Mouse (Mus musculus) WW6 (cell line): ENCODE data around the gene Enpep.

ENCODE experiments used
- DNase-seq: peaks from one replicate; pipeline ENCODE4 v3.0.0-alpha.2; 2013; ENCODE audit warnings: low read depth, low spot score

Gene Enpep

GRCm38 (mm10) chr3:129332586-129332985 lies at the start of gene Enpep:
Enpep (minus strand) TSS chr3:129332720.
- no peak for DNase-seq

GRCm38 (mm10) chr3:129379109-129379508 lies 46.6 kb upstream of the Enpep start:
- no peak for DNase-seq

GRCm38 (mm10) chr3:129375087-129375486 lies 42.6 kb upstream of the Enpep start:
- DNase-seq: no peak

DNA sequence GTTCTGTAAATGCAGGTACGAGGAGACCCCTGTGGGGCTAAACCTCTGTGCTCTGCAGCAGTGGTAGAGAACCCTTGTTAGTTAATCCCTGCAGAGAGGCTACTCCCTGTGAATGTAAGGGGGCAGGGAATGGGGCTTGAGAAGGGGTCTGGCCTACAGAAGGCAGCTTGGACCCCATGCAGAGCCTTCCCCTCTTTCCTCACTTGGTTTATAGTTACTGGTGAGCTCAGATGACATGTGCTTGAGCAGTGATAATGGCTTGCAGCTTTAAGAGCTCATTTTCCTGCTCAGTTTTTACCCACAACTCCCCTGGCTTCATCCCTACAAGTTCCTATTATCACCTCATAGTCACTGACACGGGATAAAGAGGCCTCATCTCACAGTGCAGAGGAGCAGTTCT lies 40.6 kb upstream of the Enpep start:
- no peak for DNase-seq

GRCm38 (mm10) chr3:129369491-129369890 lies 37.0 kb upstream of the Enpep start:
- no peak for DNase-seq

GRCm38 (mm10) chr3:129365919-129366318 lies 33.4 kb upstream of the Enpep start:
- DNase-seq: no peak

GRCm38 (mm10) chr3:129364818-129365390 lies 32.4 kb upstream of the Enpep start:
- DNase-seq: no peak

- DNase-seq: no peak
Measured at GRCm38 (mm10) chr3:129363426-129363825, 30.9 kb upstream of the Enpep start.

- no peak for DNase-seq
Measured at GRCm38 (mm10) chr3:129358115-129358514, 25.6 kb upstream of the Enpep start.

DNA sequence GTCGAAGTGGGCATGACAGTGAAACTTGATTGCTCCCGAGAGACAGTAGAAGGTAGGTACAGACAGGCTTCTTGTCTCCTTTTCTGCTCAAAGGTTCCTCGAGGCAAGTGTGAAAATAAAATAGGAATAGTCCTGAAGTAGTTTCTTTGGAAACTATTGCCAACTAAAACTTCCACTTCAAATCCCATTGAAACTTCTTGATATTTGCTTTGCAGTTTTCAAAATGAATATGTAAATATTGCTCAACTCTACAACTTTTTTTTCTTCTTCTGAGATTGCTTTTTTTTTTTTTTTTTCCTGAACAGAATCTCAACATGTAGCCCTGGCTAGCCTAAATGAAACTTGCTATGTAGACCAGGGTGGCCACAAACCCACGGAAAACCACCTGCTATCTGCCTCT lies 21.4 kb upstream of the Enpep start:
- DNase-seq: no peak

- no peak for DNase-seq
Measured at GRCm38 (mm10) chr3:129351320-129351877, 18.9 kb upstream of the Enpep start.

GRCm38 (mm10) chr3:129347277-129347676 lies 14.8 kb upstream of the Enpep start:
- DNase-seq: no peak

GRCm38 (mm10) chr3:129342767-129343166 lies 10.2 kb upstream of the Enpep start:
- DNase-seq: no peak

DNA sequence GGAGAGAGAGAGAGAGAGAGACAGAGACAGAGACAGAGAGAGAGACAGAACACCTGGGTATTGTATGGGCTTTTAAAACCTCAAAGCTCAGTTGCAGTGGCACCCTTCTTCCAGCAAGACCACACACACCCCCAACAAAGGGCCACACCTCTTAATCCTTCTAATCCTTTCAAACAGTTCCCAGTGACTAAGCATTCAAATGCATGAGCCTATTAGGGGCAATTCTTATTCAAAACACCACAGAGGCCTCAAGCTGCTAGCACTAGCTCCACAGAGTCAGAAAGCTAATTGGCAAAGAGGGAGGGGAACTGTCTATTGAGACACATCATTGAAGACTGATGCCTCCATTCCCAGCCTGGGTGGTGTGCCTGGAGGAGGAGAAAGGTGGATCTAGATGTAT lies 8.5 kb upstream of the Enpep start:
- DNase-seq: no peak

DNA sequence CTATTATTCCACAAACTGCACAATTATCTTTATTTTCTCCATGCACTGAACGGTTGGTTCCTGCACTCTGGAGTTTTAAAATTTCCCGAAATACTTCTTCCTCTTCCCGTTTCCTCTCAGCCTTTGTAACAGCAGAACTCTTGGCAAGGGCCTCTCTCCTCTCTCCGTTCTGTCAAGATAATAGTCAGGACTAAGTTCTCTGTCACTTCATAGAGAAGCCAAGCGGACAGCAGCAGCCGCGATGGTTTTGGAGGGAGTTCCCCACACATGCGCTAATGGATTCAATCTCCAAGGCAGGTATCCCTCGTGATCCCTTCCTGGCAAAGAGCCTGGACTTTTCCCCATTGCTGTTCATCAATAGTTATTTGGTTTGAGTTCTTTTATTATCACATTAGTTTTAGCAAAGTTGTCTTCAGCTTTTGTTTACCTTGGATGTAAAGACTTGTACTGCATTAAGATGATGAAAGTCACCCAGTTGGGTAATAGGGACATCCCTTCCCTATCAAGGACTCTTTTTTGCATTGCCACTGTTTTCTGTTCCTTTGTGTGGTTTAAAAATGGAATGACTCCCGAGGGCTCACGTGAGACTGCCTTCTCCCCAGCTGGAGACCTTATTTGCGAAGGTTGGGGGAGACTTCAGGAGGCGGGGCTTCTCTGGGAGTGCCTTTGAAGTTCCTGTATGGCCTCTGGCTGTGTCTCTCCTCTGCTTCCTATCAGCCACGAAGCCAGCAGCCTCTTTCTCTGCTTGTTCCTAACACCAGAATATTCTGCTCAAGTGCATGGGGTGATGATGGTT lies 6.0 kb upstream of the Enpep start:
- no peak for DNase-seq

GRCm38 (mm10) chr3:129332142-129332541 lies 378 bp downstream of the Enpep start:
- DNase-seq: no peak

DNA sequence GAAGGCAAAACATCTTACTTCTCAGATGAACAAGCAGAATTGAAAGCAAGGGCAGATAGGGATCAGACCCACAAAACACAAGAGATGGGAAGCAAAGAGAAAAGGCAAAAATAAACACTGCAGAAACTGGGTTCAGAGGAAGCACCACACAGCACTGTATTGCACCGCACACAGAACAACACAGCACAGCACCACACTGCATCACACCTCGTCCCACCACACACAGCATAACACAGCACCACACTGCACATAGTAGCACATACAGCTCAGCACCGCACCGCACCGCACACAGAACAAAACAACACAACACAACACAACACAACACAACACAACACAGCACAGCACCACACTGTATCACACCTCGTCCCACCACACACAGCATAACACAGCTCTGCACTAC lies 1.1 kb downstream of the Enpep start:
- no peak for DNase-seq

GRCm38 (mm10) chr3:129328056-129328455 lies 4.5 kb downstream of the Enpep start:
- DNase-seq: no peak

GRCm38 (mm10) chr3:129321585-129321984 lies 10.9 kb downstream of the Enpep start:
- DNase-seq: no peak

DNA sequence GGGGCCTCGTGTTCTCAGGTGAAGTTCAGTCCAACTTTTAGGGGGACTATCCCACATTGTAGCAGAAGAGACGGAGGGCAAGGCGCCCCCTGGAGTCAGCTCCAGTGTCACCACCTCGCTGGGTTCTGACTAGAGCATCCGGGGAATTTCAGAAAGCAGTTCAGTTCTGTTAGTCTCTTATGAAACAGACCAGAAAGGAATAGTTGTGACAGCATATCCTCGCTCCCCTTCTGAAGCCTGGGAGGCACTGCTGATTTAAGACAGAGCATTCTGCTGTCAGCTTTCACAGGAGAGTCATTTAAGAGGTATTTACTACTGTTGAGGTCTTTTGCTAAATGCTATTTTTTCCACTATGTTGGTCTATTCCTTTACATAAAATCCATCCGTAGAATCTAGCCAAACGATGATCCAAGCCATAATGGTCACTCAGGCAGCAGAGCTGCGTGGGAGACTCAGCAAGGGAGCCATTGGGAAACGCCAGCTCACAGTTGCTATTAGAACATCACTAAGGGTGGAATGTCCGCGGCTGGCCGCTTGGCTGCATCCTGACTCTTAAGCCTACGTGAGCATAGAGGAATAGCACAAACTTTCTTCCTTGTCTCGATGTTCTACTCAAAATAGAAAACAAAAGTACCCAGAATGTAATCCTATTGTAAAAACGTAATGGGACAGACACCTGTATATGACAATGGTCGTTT lies 15.3 kb downstream of the Enpep start:
- DNase-seq: no peak

DNA sequence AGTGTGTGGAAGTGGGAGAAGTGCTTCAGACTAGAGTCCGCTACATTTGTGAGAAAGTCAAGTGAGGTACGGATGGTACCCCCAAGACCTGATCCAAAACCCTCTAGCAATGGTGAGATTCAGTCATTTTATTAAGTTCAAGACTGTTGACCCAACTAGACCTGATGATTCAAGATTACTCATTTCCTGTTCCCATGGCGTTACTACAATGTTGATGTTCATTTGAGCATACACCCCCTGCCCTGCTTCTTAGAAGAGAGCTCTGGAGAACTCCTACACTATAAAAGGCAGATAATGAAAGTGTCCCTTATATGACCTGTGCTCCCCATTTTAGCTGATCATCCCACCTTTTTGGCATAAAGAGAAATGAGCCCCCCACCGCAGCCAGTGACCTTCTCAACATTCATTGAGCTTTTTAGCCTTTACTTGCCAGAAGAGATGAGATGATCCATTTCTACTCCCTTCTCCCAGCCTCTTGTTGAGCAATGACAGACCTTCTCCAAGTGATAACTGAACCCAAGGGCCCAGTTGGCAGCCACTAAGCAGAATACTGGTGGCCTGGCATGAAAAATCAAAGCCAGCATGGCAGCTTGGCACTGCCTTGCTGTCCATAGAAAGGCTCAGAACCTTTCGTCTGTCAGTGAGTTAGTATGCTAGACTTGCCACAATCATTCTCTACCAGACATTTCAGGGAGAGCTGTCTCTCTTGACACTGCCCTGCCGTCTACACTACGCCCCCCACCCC lies 18.7 kb downstream of the Enpep start:
- DNase-seq: no peak

DNA sequence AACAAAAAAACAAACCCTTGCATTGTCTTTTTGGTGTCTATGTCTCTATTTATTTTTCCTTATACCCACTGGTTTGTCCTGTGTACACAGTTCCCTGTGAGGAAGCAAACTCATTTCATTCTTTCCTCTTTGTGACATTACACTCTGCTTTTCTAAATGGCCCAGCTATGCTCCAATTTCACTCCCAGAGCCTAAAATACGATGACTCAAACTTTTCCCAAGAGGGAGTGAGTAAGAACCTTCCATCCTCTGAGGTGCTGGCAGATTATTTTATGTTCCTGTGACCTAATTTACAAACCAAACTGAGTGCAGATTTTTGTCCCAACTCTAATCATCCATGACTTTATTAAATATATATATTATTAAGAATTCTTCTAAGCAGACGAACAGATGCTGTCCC lies 19.3 kb downstream of the Enpep start:
- DNase-seq: no peak
